Comparison of ENCODE assay signal across 25 mouse cellular contexts in genomic region chr6:28897326-28898085, GRCm38 (mm10).
DNase-seq lines count a peak whose midpoint lies in the region; ATAC-seq and TF ChIP-seq lines count a peak whose summit lies in the region.
"Had no signal": no experiment of that assay in that cellular context is flagged by ENCODE, and none has a peak within 500 bp of the region (broad histone marks: within the 10 kb centered on the region; RNA-seq: fewer than 3 reads in every experiment).

No protein-coding gene starts in this region.

- no peak for ATAC-seq in lung, postnatal 0 days
- ATAC-seq: forebrain, embryonic 13.5 days; intestine, embryonic 15.5 days had no signal

- H3K9me3 ChIP-seq in lung, postnatal 0 days (ENCODE audit: low read length), result no peaks in the 10 kb centered on the region
- H3K9me3 ChIP-seq: embryonic facial prominence, embryonic 12.5 days; forebrain, embryonic 13.5 days; heart, embryonic 13.5 days; hindbrain, embryonic 15.5 days; intestine, embryonic 15.5 days had no signal

- 55% methylated on average over 11 of the region's 11 CpGs for WGBS in lung, postnatal 0 days
- WGBS in olfactory bulb, adult 2 months, result 56% methylated on average over 11 of the region's 11 CpGs

- H3K27me3 ChIP-seq in lung, postnatal 0 days (replicated peaks; ENCODE audit: insufficient read depth, low read length), result no peaks in the 10 kb centered on the region
- H3K27me3 ChIP-seq: embryonic facial prominence, embryonic 12.5 days; heart, embryonic 13.5 days; hindbrain, embryonic 15.5 days; intestine, embryonic 15.5 days had no signal

- TF ChIP-seq EP300 in lung, postnatal 0 days (IDR thresholded peaks at IDR 0.05), result no peak

- H3K4me1 ChIP-seq in lung, postnatal 0 days (ENCODE audit: insufficient read depth, low read depth, low read length), result no peaks in the 10 kb centered on the region
- H3K4me1 ChIP-seq in olfactory bulb, adult 2 months (ENCODE audit: control insufficient read depth, insufficient read depth, low read length), result peaks cover 15% of the 10 kb centered on the region
- H3K4me1 ChIP-seq: intestine, embryonic 15.5 days had no signal

- intact Hi-C loops in gastrocnemius, adult 2 months (cut with DNase I), result loop anchor here (2.0 kb wide), 1 partner anchor 365 kb away; no protein-coding TSS in a partner anchor
- intact Hi-C loops in gastrocnemius, postnatal 14 days (cut with DNase I; ENCODE audit: low total_unique reads), result no loop called here

- H3K4me2 ChIP-seq in lung, postnatal 0 days (replicated peaks; ENCODE audit: low read depth, low read length), result no peak overlapping the region
- H3K4me2 ChIP-seq: embryonic facial prominence, embryonic 12.5 days; forebrain, embryonic 13.5 days; heart, embryonic 13.5 days; hindbrain, embryonic 15.5 days; intestine, embryonic 15.5 days; liver, embryonic 11.5 days had no signal

- TF ChIP-seq POLR2A in olfactory bulb, adult 2 months (IDR thresholded peaks at IDR 0.05; ENCODE audit: insufficient read depth, low read depth, low read length), result no peak

- no peaks in the 10 kb centered on the region for H3K36me3 ChIP-seq in lung, postnatal 0 days (ENCODE audit: insufficient read depth, low read length)
- H3K36me3 ChIP-seq: embryonic facial prominence, embryonic 12.5 days; hindbrain, embryonic 15.5 days; intestine, embryonic 15.5 days had no signal

- no peak overlapping the region for H3K4me3 ChIP-seq in gastrocnemius, adult 2 months
- H3K4me3 ChIP-seq in lung, postnatal 0 days (ENCODE audit: low read depth, low read length), result no peak overlapping the region
- H3K4me3 ChIP-seq in olfactory bulb, adult 2 months (ENCODE audit: insufficient read depth, low read depth, low read length), result no peak overlapping the region
- H3K4me3 ChIP-seq: embryonic facial prominence, embryonic 12.5 days; forebrain, embryonic 13.5 days; heart, embryonic 13.5 days; hindbrain, embryonic 15.5 days; intestine, embryonic 15.5 days had no signal

- DNase-seq in gastrocnemius, adult 2 months, result peak; percentile 20
- DNase-seq in gastrocnemius, postnatal 14 days, result no peak
- DNase-seq in lung, postnatal 0 days (ENCODE audit: low spot score), result peak; percentile 48
- DNase-seq in lung, postnatal 14 days, result no peak
- DNase-seq in NIH3T3 (ENCODE audit: low read depth), result peak; percentile 76
- DNase-seq in thymus, postnatal 10 days (ENCODE audit: low spot score in 2 of 2), result no peak
- DNase-seq: cerebellum, adult 18-20 months; cerebellum, postnatal 14 days; gastrocnemius, postnatal 10 days; heart, adult 18-20 months; heart, postnatal 14 days; kidney, adult 8-10 months; kidney, postnatal 14 days; layer of hippocampus, postnatal 36 days; lung, adult 18-20 months; lung, postnatal 36 days; midbrain, embryonic 14.5 days; right cerebral cortex, postnatal 14 days had no signal

- H3K9ac ChIP-seq in lung, postnatal 0 days (replicated peaks; ENCODE audit: low read depth), result no peak overlapping the region
- H3K9ac ChIP-seq: embryonic facial prominence, embryonic 12.5 days; forebrain, embryonic 13.5 days; heart, embryonic 13.5 days; hindbrain, embryonic 15.5 days; intestine, embryonic 15.5 days had no signal

- no peak overlapping the region for H3K27ac ChIP-seq in gastrocnemius, adult 2 months
- H3K27ac ChIP-seq in lung, postnatal 0 days (ENCODE audit: low read length), result no peak overlapping the region
- 0 out of 2 replicates have a peak overlapping the region, but pooled peaks have one; percentile 13 for H3K27ac ChIP-seq in olfactory bulb, adult 2 months (ENCODE audit: insufficient read depth, low read depth, low read length)
- H3K27ac ChIP-seq: embryonic facial prominence, embryonic 12.5 days; forebrain, embryonic 13.5 days; heart, embryonic 13.5 days; hindbrain, embryonic 15.5 days; intestine, embryonic 15.5 days had no signal

- TF ChIP-seq CTCF in gastrocnemius, adult 2 months (IDR thresholded peaks at IDR 0.05), result no peak
- TF ChIP-seq CTCF in lung, postnatal 0 days (IDR thresholded peaks at IDR 0.05), result no peak
- no peak for TF ChIP-seq CTCF in olfactory bulb, adult 2 months (IDR thresholded peaks at IDR 0.05; ENCODE audit: insufficient read depth, low read depth, low read length)

Comparison
In these comparisons a context has a peak if more than half of its experiments do, and no peak if none do; other contexts are left out.
1. DNase-seq: peak in gastrocnemius, adult 2 months (single experiment), lung, postnatal 0 days (single experiment) and NIH3T3 (single experiment); none in gastrocnemius, postnatal 14 days (single experiment), lung, postnatal 14 days (single experiment) and thymus, postnatal 10 days (0 of 2).